ENCODE assay signal across 8 mouse cellular contexts in genomic region chrX:153139734-153140515, GRCm38 (mm10). TPM values are rescaled to one million over a fixed set of nuclear protein-coding genes. Genes with fewer than 3 reads are reported as not detected.
DNase-seq lines count a peak whose midpoint lies in the region; ATAC-seq lines count a peak whose summit lies in the region.

Gene Rragb (plus strand): TSS chrX:153139981.

- peak; percentile 71 for DNase-seq in adrenal gland, postnatal 25 days
- peak; percentile 80 for DNase-seq in embryonic facial prominence, embryonic 11.5 days (ENCODE audit: low spot score)
- DNase-seq in heart, adult 11 months, result peak; percentile 98
- peak; percentile 79 for DNase-seq in kidney, adult 18-20 months
- peak; percentile 82 for DNase-seq in limb, embryonic 10.5 days (ENCODE audit: low spot score)
- peak; percentile 21 for DNase-seq in skeletal muscle tissue, adult 2 months (ENCODE audit: low read depth, low spot score)
- DNase-seq in adipocyte (ENCODE audit: low spot score), result no peak

- WGBS in embryonic facial prominence, embryonic 11.5 days, result 14% methylated on average over 47 of the region's 47 CpGs
- 11% methylated on average over 47 of the region's 47 CpGs for WGBS in limb, embryonic 10.5 days
- WGBS in midbrain, embryonic 12.5 days, result 22% methylated on average over 47 of the region's 47 CpGs

- H3K4me2 ChIP-seq in embryonic facial prominence, embryonic 11.5 days (ENCODE audit: low read depth, low read length), result peak within 1 kb of the TSS; percentile 46
- peak within 1 kb of the TSS; percentile 52 for H3K4me2 ChIP-seq in midbrain, embryonic 12.5 days (replicated peaks)

- H3K4me1 ChIP-seq in embryonic facial prominence, embryonic 11.5 days (ENCODE audit: control insufficient read depth, insufficient read depth, low read length), result no peaks in the 10 kb centered on the region
- H3K4me1 ChIP-seq in limb, embryonic 10.5 days, result no peaks in the 10 kb centered on the region
- no peaks in the 10 kb centered on the region for H3K4me1 ChIP-seq in midbrain, embryonic 12.5 days

- no peaks in the 10 kb centered on the region for H3K9me3 ChIP-seq in embryonic facial prominence, embryonic 11.5 days (replicated peaks; ENCODE audit: control insufficient read depth, low read length)
- H3K9me3 ChIP-seq in limb, embryonic 10.5 days (replicated peaks), result no peaks in the 10 kb centered on the region
- no peaks in the 10 kb centered on the region for H3K9me3 ChIP-seq in midbrain, embryonic 12.5 days

- no peaks in the 10 kb centered on the region for H3K36me3 ChIP-seq in embryonic facial prominence, embryonic 11.5 days (replicated peaks; ENCODE audit: control insufficient read depth, insufficient read depth, low read depth, low read length)
- H3K36me3 ChIP-seq in limb, embryonic 10.5 days, result 0 out of 2 replicates have a peak, but pooled peaks cover 2% of the 10 kb centered on the region
- no peaks in the 10 kb centered on the region for H3K36me3 ChIP-seq in midbrain, embryonic 12.5 days

- peak within 1 kb of the TSS; percentile 44 for H3K4me3 ChIP-seq in embryonic facial prominence, embryonic 11.5 days (ENCODE audit: low read depth, low read length)
- H3K4me3 ChIP-seq in limb, embryonic 10.5 days, result peak within 1 kb of the TSS; percentile 58
- peak within 1 kb of the TSS; percentile 51 for H3K4me3 ChIP-seq in midbrain, embryonic 12.5 days

- H3K27me3 ChIP-seq in embryonic facial prominence, embryonic 11.5 days (ENCODE audit: control insufficient read depth, insufficient read depth, low read length), result no peaks in the 10 kb centered on the region; the same call in 1 of the 2 replicates
- H3K27me3 ChIP-seq in limb, embryonic 10.5 days (ENCODE audit: low read depth, poor library complexity, severe bottlenecking), result peaks cover 76% of the 10 kb centered on the region
- H3K27me3 ChIP-seq in midbrain, embryonic 12.5 days, result peaks cover 10% of the 10 kb centered on the region; the same call in 1 of the 2 replicates

- H3K9ac ChIP-seq in embryonic facial prominence, embryonic 11.5 days (replicated peaks; ENCODE audit: low read length), result peak within 1 kb of the TSS; percentile 51
- peak within 1 kb of the TSS; percentile 57 for H3K9ac ChIP-seq in midbrain, embryonic 12.5 days (replicated peaks)

- H3K27ac ChIP-seq in embryonic facial prominence, embryonic 11.5 days (replicated peaks; ENCODE audit: low read depth, low read length), result no peak within 1 kb of the TSS
- H3K27ac ChIP-seq in limb, embryonic 10.5 days, result peak within 1 kb of the TSS; percentile 73
- H3K27ac ChIP-seq in midbrain, embryonic 12.5 days (replicated peaks), result peak within 1 kb of the TSS; percentile 35; the same call in 1 of the 2 replicates

- peak; percentile 97 for ATAC-seq in embryonic facial prominence, embryonic 11.5 days (replicated peaks; ENCODE audit: insufficient number of reproducible peaks, low FRiP score, low TSS enrichment, low read depth)
- ATAC-seq in midbrain, embryonic 12.5 days (ENCODE audit: low FRiP score, low read depth), result peak; percentile 98

RNA-seq across cellular contexts. Expression of gene Rragb, which starts in this region (rescaled TPM):
- total RNA-seq in adrenal gland, postnatal 25 days (2021), result 5.2 and 10.4 TPM in 2 replicates
- 4.8 and 4.9 TPM in 2 replicates for polyA plus RNA-seq in embryonic facial prominence, embryonic 11.5 days (2014; fragmentation: Nextera tagmentation; extraction: Ambion mirVana)
- polyA plus RNA-seq in limb, embryonic 10.5 days (2016; fragmentation: Nextera tagmentation; extraction: Ambion mirVana), result 5.2 and 5.7 TPM in 2 replicates
- 5.8 and 6.4 TPM in 2 replicates for polyA plus RNA-seq in midbrain, embryonic 12.5 days (2016; fragmentation: Nextera tagmentation; extraction: Ambion mirVana)
